Mouse (Mus musculus) hindbrain, embryonic 11.5 days (tissue): ENCODE data around the gene Fam198a. TPM values are rescaled to one million over a fixed set of nuclear protein-coding genes. Genes with fewer than 3 reads are reported as not detected.

ENCODE experiments used
- ATAC-seq: fragments of 200-750 bp; cut with Nextera tagmentation; 2 replicates; pipeline ENCODE4 v1.8.0; 2017; ENCODE audit warnings: mild to moderate bottlenecking, moderate TSS enrichment, moderate library complexity; ENCODE audit not compliant: low FRiP score
- DNase-seq: peaks from one replicate; pipeline ENCODE4 v3.0.0-alpha.2; 2015; ENCODE audit warnings: low spot score
- H3K27ac ChIP-seq: fragments of 300-500 bp; sonication (generic); 2 replicates; pipeline ENCODE4 v1.5.1; 2014; ENCODE audit warnings: mild to moderate bottlenecking, low read depth, low read length
- H3K27me3 ChIP-seq: fragments of 300-500 bp; sonication (generic); 2 replicates; pipeline ENCODE4 v1.6.1; 2014; ENCODE audit warnings: mild to moderate bottlenecking, low read length, moderate library complexity, mixed read lengths; ENCODE audit not compliant: control insufficient read depth, insufficient read depth
- H3K36me3 ChIP-seq: fragments of 300-500 bp; sonication (generic); 2 replicates; pipeline ENCODE4 v1.6.1; 2014; ENCODE audit warnings: mild to moderate bottlenecking, low read length, moderate library complexity, mixed read lengths; ENCODE audit not compliant: control insufficient read depth, insufficient read depth
- H3K4me1 ChIP-seq: fragments of 300-500 bp; sonication (generic); replicated peaks from 2 replicates; pipeline ENCODE4 v1.6.1; 2014; ENCODE audit warnings: low read length, mixed read lengths; ENCODE audit not compliant: control insufficient read depth, insufficient read depth
- H3K4me2 ChIP-seq: fragments of 300-500 bp; sonication (generic); replicated peaks from 2 replicates; pipeline ENCODE4 v1.6.1; 2014; ENCODE audit warnings: mild to moderate bottlenecking, low read depth, low read length
- H3K4me3 ChIP-seq: fragments of 300-500 bp; sonication (generic); 2 replicates; pipeline ENCODE4 v1.5.1; 2014; ENCODE audit warnings: low read depth, low read length
- H3K9ac ChIP-seq: fragments of 300-500 bp; sonication (generic); 2 replicates; pipeline ENCODE4 v1.6.1; 2014; ENCODE audit warnings: low read depth, low read length
- H3K9me3 ChIP-seq: fragments of 300-500 bp; sonication (generic); 2 replicates; pipeline ENCODE4 v1.6.1; 2016; ENCODE audit warnings: low read length; ENCODE audit not compliant: control insufficient read depth
- WGBS: fragments of 180-500 bp; shearing (Covaris S2); extraction: QIAGEN DNeasy Blood & Tissue Kit; methylation state at CpG from one replicate; pipeline ENCODE4 v1.1.7; 2014; 5-methylcytosine and 5-hydroxymethylcytosine counted together
- polyA plus RNA-seq: library from polyadenylated mRNA; unstranded; fragments of >200 nt; fragmentation: Nextera tagmentation; extraction: Ambion mirVana; gene quantifications from 2 replicates; pipeline ENCODE4 v1.2.1, GENCODE M21; 2014

Gene Fam198a
- polyA plus RNA-seq, result 0.29 and 0.46 TPM in 2 replicates

- WGBS, result 18% methylated on average over 14 of the region's 14 CpGs
- Histone ChIP-seq H3K9ac (0 out of 2 replicates have a peak within 1 kb of the TSS, but pooled peaks have one; percentile 15), H3K4me1 (no peaks in the 10 kb centered on the region; the same call in 1 of the 2 replicates), H3K9me3 (no peaks in the 10 kb centered on the region), H3K36me3 (no peaks in the 10 kb centered on the region), H3K27ac (no peak within 1 kb of the TSS), H3K27me3 (no peaks in the 10 kb centered on the region), H3K4me2 (no peak within 1 kb of the TSS), H3K4me3 (no peak within 1 kb of the TSS)
- DNase-seq (peak; percentile 28), ATAC-seq (peak; percentile 53; the same call in 1 of the 2 replicates)
Observed at GRCm38 (mm10) chr9:121950418-121951113, at the start of gene Fam198a. Gene Fam198a (plus strand): TSS chr9:121950988.

GRCm38 (mm10) chr9:121901710-121902700, 48.8 kb upstream of the Fam198a start:
- no peaks in the 10 kb centered on the region for H3K36me3 ChIP-seq
- H3K27ac ChIP-seq, result no peak overlapping the region
- ATAC-seq (no peak), DNase-seq (no peak)
- 75% methylated on average over 5 of the region's 5 CpGs for WGBS
- H3K9me3 ChIP-seq, result no peaks in the 10 kb centered on the region
- no peak overlapping the region for H3K4me3 ChIP-seq
- no peak overlapping the region for H3K4me2 ChIP-seq
- no peak overlapping the region for H3K9ac ChIP-seq
- H3K27me3 ChIP-seq, result no peaks in the 10 kb centered on the region
- no peaks in the 10 kb centered on the region for H3K4me1 ChIP-seq

GRCm38 (mm10) chr9:121903476-121904305, 47.1 kb upstream of the Fam198a start:
- Histone ChIP-seq H3K9me3 (no peaks in the 10 kb centered on the region), H3K36me3 (no peaks in the 10 kb centered on the region), H3K9ac (no peak overlapping the region), H3K27me3 (no peaks in the 10 kb centered on the region), H3K27ac (no peak overlapping the region), H3K4me2 (no peak overlapping the region), H3K4me1 (no peaks in the 10 kb centered on the region), H3K4me3 (no peak overlapping the region)
- 76% methylated on average over 8 of the region's 8 CpGs for WGBS
- ATAC-seq (no peak), DNase-seq (no peak)

- Histone ChIP-seq H3K4me2 (no peak overlapping the region), H3K27me3 (no peaks in the 10 kb centered on the region), H3K4me3 (no peak overlapping the region), H3K27ac (no peak overlapping the region), H3K9ac (no peak overlapping the region), H3K4me1 (no peaks in the 10 kb centered on the region), H3K9me3 (no peaks in the 10 kb centered on the region), H3K36me3 (no peaks in the 10 kb centered on the region)
- WGBS, result 91% methylated on average over 4 of the region's 4 CpGs
- ATAC-seq (no peak), DNase-seq (no peak)
Observed at GRCm38 (mm10) chr9:121904319-121904718, 46.5 kb upstream of the Fam198a start.

- Histone ChIP-seq H3K27me3 (no peaks in the 10 kb centered on the region), H3K9me3 (no peaks in the 10 kb centered on the region), H3K4me1 (no peaks in the 10 kb centered on the region), H3K9ac (no peak overlapping the region), H3K36me3 (no peaks in the 10 kb centered on the region), H3K4me2 (no peak overlapping the region), H3K27ac (no peak overlapping the region), H3K4me3 (no peak overlapping the region)
- DNase-seq, result no peak
- ATAC-seq, result no peak
- 92% methylated on average over 7 of the region's 7 CpGs for whole genome bisulfite sequencing
Observed at GRCm38 (mm10) chr9:121904946-121905345, 45.8 kb upstream of the Fam198a start.

- no peak for ATAC-seq
- DNase-seq, result no peak
Observed at GRCm38 (mm10) chr9:121905556-121906185, 45.1 kb upstream of the Fam198a start.

GRCm38 (mm10) chr9:121906456-121906855, 44.3 kb upstream of the Fam198a start:
- ATAC-seq (no peak), DNase-seq (no peak)
- Histone ChIP-seq H3K36me3 (no peaks in the 10 kb centered on the region), H3K4me3 (no peak overlapping the region), H3K27me3 (no peaks in the 10 kb centered on the region), H3K9me3 (no peaks in the 10 kb centered on the region), H3K4me1 (no peaks in the 10 kb centered on the region), H3K4me2 (no peak overlapping the region), H3K9ac (no peak overlapping the region), H3K27ac (no peak overlapping the region)
- WGBS, result 93% methylated on average over 5 of the region's 5 CpGs

More at GRCm38 (mm10) chr9:121905556-121906185, 45.1 kb upstream of the Fam198a start:
- no peaks in the 10 kb centered on the region for H3K4me1 ChIP-seq
- no peak overlapping the region for H3K27ac ChIP-seq
- H3K9ac ChIP-seq, result no peak overlapping the region
- H3K4me2 ChIP-seq, result no peak overlapping the region
- no peak overlapping the region for H3K4me3 ChIP-seq
- WGBS, result 87% methylated on average over 4 of the region's 4 CpGs
- no peaks in the 10 kb centered on the region for H3K9me3 ChIP-seq
- H3K27me3 ChIP-seq, result no peaks in the 10 kb centered on the region
- no peaks in the 10 kb centered on the region for H3K36me3 ChIP-seq
